Mouse (Mus musculus) activated CD4-positive, CD25-positive, alpha-beta regulatory T cell, adult 9 weeks (primary cell): Measurements from ENCODE around the gene Ankrd66. TPM values are rescaled to one million over a fixed set of nuclear protein-coding genes. Genes with fewer than 3 reads are reported as not detected.

ENCODE experiments used
- polyA plus RNA-seq: library from polyadenylated mRNA; unstranded; fragments of 100-300 nt; shearing (Covaris generic); gene quantifications from one replicate; pipeline ENCODE4 v1.2.1, GENCODE M21; 2017

The Ankrd66 gene
- polyA plus RNA-seq, result not detected

DNA sequence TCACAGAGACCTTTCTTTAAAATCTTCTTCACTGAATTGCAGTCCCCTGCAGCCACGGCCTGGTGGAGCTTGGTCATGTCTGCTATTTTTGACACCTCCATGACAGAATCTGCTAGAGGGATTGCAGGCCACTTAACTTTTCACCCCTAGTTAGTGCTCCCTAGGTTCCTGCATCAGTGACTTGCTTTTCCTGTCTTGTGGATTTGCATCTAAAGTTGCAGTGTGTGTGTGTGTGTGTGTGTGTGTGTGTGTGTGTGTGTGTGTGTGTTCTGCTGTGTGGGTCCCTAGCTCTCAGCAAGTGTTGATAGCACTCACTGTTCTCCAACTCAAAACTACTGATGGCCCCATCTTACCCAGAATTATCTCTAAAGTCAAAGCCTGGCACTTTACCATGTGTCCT is at the start of gene Ankrd66:
TSS of gene Ankrd66 (minus strand) at position 101 of the 400 bp plus-strand sequence.

GRCm38 (mm10) chr17:43567992-43568888 is 24.8 kb upstream of the Ankrd66 start, which contains the start of gene Pla2g7:
Gene Pla2g7 (plus strand): TSS chr17:43568098.

GRCm38 (mm10) chr17:43502592-43502991 is 40.8 kb downstream of the Ankrd66 start, which contains the start of gene Mep1a:
Gene Mep1a (minus strand): TSS chr17:43502812.

Other genes with a start within 250 kb of the Ankrd66 start
- 0.09 TPM for gene Adgrf5, start 183.2 kb downstream of the Ankrd66 start, polyA plus RNA-seq
- gene Mep1a, start 40.8 kb downstream of the Ankrd66 start, polyA plus RNA-seq, result not detected
- 0.56 TPM for gene Pla2g7, start 24.5 kb upstream of the Ankrd66 start, polyA plus RNA-seq
- not detected for gene Tdrd6, start 86.7 kb upstream of the Ankrd66 start, polyA plus RNA-seq
- gene Slc25a27, start 123.6 kb upstream of the Ankrd66 start, polyA plus RNA-seq, result 12.2 TPM
- gene Cyp39a1, start 123.8 kb upstream of the Ankrd66 start, polyA plus RNA-seq, result 0.92 TPM